Mouse (Mus musculus): ENCODE results near the gene Gm7579. TPM values are rescaled to one million over a fixed set of nuclear protein-coding genes. Genes with fewer than 3 reads are reported as not detected.

The Gm7579 gene
- total RNA-seq, 2 experiments from 2014 or later: not detected

Other genes starting within 250 kb of the Gm7579 start
- gene Mob2, start 150.8 kb upstream of the Gm7579 start, total RNA-seq (2021): 10 to 100 TPM; 40.2 to 43.7 TPM
- 10 to 100 TPM; 32.5 to 43.4 TPM for gene Dusp8, start 116.0 kb upstream of the Gm7579 start, total RNA-seq (2021)
- not detected for gene Gm45618, start 91.1 kb upstream of the Gm7579 start, total RNA-seq (2021)
- not detected for gene Gm39115, start 75.8 kb upstream of the Gm7579 start, total RNA-seq (2021)
- not detected for gene Gm45337, start 67.3 kb upstream of the Gm7579 start, total RNA-seq (2021)
- not detected for gene Gm29735, start 54.7 kb upstream of the Gm7579 start, total RNA-seq (2021)
- gene Gm4553, start 46.1 kb upstream of the Gm7579 start, total RNA-seq (2021): not detected
- gene Krtap5-2, start 35.9 kb upstream of the Gm7579 start, total RNA-seq (2021): not detected
- not detected for gene Gm10153, start 21.5 kb upstream of the Gm7579 start, total RNA-seq (2021)
- gene Krtap5-3, start 10.5 kb upstream of the Gm7579 start, total RNA-seq (2021): not detected
- gene Krtap5-5, start 18.1 kb downstream of the Gm7579 start, total RNA-seq (2021): not detected
- gene Gm40460, start 29.2 kb downstream of the Gm7579 start, total RNA-seq (2021): not detected
- not detected for gene Gm2431, start 46.5 kb downstream of the Gm7579 start, total RNA-seq (2021)
- not detected for gene Gm4559, start 62.5 kb downstream of the Gm7579 start, total RNA-seq (2021)
- gene Krtap5-1, start 85.3 kb downstream of the Gm7579 start, total RNA-seq (2021): not detected
- not detected for gene Krtap5-4, start 91.7 kb downstream of the Gm7579 start, total RNA-seq (2021)
- 1 to 10 TPM; 2.8 to 6.8 TPM for gene Ifitm10, start 161.9 kb downstream of the Gm7579 start, total RNA-seq (2021)
- 1 to 10 TPM; 3.9 to 9.2 TPM for gene Gm49369, start 170.8 kb downstream of the Gm7579 start, total RNA-seq (2021)
- gene Ctsd, start 176.2 kb downstream of the Gm7579 start, total RNA-seq (2021): 100 to 1,000 TPM; 330 to 388 TPM
- gene Syt8, start 223.0 kb downstream of the Gm7579 start, total RNA-seq (2021): not detected
- gene Tnni2, start 229.9 kb downstream of the Gm7579 start, total RNA-seq (2021): over 10,000 TPM; 17,613 to 18,280 TPM
- gene Lsp1, start 248.9 kb downstream of the Gm7579 start, total RNA-seq (2021): 10 to 100 TPM; 37.2 to 75.3 TPM

Measured in gastrocnemius, postnatal 36 days (tissue).